Mouse (Mus musculus): ENCODE data around the gene Map4k1. TPM values are rescaled to one million over a fixed set of nuclear protein-coding genes. Genes with fewer than 3 reads are reported as not detected.
"Not testable (repeated sequence)": the region's sequence is repeated elsewhere in the genome, so short reads cannot be mapped to it uniquely, and the experiment has no call there.

Map4k1 gene
- total RNA-seq, 2 experiments from 2014 or later: 1.3 to 1.6 TPM

DNA sequence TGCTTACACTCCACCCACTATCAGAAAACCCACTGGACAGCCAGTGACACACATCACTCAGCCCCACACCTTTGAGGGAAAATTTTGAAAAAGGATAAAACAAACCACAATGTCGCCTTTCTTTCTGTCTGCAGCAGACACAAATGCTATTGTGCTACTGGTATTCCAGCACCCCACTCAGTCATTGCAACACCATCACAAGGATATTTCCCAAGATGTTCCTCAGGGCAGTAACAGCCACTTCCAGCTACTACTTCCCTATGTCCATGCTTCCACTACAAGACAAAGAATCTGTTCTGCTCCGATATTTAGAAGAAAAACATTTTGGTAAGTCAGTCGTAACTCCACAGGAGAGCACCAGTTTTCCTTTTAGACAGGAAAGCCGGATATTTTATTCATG lies 27.1 kb upstream of the Map4k1 start:
- DNase-seq (ENCODE audit: low spot score in 2 of 2): no peak

DNA sequence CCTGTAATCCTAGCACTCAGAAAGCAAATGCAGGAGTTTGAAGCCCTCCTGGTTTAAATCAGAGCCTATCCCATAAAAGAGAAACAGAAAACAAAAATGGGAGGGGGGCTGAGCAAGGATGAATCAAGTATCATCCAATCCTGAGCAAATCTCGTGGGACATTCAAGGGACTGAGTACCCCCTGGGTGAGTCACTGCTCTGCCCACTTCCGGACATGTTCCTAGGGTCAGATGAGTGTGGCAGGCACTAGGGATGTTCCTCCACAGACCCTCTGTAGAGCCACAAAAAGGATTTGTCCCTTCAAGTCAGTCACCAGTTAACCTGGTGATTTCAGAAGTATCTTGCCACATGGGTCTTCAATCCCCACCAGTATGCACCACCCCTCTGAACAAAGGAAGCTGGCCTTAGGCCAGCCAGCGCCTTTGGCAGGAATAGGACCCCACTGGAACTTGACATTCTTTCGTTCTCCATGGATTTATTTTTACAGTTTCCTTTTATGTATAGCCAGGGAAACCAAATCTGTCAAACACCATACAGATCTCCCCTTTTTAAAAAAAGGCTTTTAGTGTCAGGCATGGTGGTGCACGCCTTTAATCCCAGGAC lies 26.5 kb upstream of the Map4k1 start:
- no peak for DNase-seq (ENCODE audit: low spot score in 2 of 2)

DNA sequence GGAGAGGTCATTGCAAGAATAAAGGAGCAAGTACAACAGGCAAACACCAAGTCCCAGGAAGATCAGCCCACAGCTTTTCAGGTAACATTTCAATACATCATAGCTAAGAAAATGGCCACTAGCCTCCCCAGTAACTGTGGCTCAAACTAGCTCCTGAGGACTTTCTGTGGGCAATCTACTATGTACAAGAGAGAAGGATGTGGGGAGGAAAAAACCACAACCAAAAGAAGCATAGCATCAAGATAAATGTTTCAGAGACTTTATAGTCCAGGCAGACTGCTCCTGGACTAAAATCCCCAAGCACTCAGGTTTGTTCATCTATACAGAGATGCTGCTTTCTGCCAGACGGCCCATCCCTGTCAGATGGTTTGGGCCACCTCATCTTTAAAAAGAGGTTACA lies 25.6 kb upstream of the Map4k1 start:
- DNase-seq (ENCODE audit: low spot score in 2 of 2): no peak

DNA sequence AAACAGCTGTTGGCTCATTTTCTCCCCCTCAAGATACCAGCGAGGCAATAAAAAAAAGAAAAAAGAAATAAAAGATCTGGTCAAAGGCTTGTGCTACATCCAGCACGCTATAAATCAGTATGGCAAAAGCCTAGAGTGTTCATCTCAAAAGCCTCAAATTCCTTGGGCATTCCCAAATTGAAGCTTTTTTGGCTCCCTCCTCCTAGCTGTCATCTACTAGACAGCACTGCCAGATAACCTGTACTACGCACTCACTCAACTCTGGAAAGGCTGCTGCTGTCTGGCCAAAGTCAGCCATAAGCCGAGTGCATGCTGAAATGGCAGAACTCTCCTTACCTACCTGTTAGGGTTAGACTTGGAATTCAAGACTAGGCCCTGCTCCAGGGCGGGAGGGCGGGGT lies 24.6 kb upstream of the Map4k1 start:
- DNase-seq (ENCODE audit: low spot score in 2 of 2): no peak

DNA sequence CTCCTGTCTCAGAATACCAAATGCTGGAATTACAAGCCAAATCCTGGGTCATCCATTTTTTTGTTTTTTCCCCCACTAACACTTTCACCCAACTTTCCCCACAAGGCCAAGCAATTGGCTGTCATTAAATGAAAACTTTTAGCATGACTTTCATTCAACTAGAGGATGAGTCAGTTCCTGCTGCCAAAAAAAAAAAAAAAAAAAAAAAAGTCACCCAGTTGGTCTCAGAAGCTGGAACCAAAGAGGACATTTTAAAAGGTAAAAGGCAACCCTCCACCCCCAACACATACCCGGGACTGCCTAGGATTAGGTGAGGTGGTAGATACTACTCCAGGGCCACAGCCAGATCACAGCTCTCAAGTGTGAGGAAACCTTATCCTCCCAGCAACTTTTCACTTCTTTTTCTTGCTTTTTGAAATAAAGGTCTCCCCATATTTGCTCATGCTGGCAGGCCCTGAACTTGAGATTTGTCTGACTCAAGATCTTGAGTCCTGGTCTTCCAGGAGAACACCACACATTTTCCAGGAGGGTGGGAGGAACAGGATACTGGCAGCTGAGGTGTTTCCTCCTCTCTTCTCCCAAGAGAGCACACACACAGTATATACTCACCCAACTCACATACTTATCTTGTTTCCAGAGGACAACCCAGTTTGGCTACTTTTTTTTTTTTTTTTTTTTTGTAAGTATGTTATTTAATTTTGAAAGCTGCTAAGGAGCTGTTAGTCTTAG lies 23.7 kb upstream of the Map4k1 start:
- DNase-seq (ENCODE audit: low spot score in 2 of 2): no peak

DNA sequence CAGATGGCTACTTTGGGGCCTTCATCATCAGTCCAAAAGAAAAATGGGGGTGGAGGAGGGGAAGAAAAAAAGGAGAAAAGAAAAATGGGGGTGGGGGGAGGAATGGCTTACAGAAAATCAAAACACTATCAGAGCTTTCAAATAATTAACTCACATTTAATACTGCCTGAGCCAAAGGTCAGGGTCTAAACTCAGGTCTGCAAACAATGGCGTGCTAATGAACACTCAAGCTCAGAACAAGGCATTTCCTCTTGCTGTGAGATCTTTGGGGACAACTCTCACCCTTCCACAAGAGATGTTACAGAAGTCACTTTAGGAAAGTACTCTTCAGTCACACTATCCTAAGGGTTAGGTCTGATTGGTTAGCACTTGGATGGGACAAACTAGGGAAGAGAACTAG lies 23.1 kb upstream of the Map4k1 start:
- DNase-seq (ENCODE audit: low spot score in 2 of 2): no peak

DNA sequence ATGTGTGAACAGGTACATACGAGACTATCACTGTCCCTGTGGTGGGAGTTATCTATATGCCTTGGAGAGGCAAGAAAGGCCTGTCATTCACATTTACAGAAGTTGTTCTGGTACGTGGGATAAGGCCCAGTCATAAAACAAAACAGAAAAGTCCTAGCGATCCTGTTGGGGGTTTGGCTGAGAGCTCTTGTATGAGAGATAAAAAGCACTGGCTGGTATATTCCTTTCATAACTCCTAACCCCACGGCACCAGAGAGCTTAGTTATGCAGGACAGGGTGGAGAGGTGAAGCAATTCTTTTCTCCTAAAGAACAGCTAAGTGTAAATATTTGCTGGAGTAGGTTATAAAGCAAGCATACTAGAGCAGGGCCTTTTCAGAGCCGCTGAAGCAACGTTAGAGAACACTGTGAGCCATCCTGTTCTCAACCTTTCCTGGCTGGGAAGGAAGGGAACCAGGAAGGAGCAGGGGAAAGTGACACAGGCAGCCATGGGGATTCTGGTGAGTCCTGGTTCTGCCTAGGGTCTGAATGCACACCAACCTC lies 22.3 kb upstream of the Map4k1 start:
- DNase-seq (ENCODE audit: low spot score in 2 of 2): no peak

DNA sequence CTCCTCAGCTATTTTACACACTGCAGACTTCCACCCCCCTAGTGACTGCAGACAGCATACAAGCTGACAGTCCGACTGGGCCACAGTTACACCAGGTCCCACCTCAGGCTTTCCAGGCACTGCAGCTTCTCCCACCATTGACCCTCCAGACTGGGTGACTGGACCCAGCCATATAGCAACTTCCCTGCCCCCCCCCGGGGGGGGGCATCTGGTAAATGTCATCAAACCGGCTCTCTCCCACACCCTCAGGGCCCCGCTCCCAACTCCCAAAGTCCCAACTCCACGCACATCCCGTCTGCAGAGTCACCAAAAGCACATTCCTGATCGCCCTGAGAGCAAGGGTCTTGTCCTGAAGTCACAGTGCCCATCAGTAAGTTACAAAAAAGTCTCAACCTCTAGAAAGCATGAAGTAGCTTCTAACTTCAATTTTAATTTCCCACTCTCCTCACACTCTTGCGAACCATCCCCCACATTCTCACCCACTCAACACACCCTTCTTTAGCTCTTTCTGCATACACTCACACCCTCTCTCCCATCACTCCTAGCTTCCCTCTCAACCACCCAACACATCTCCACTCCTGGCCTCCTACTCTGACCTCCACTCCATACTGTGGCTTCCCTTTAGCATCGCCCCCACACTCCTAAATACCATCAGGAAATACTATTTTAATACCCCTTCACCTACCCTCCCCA lies 21.4 kb upstream of the Map4k1 start:
- no peak for DNase-seq (ENCODE audit: low spot score in 2 of 2)

DNA sequence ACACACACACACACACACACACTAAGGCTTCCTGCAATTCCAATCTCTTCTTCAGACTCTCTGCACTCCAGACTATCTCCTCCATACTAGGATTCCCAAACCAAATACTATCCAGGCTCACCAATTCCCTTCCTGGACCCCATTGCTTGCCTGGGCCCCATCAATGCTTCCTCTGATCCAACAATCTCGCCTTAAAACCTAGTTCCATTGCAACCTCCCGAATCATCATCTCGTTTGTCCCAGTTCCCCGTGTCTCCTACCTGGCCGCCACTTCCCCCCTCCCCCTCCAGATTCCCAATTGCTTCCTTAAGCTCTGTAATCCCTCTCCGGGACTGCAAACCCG lies 20.3 kb upstream of the Map4k1 start:
- no peak for DNase-seq (ENCODE audit: low spot score in 2 of 2)

DNA sequence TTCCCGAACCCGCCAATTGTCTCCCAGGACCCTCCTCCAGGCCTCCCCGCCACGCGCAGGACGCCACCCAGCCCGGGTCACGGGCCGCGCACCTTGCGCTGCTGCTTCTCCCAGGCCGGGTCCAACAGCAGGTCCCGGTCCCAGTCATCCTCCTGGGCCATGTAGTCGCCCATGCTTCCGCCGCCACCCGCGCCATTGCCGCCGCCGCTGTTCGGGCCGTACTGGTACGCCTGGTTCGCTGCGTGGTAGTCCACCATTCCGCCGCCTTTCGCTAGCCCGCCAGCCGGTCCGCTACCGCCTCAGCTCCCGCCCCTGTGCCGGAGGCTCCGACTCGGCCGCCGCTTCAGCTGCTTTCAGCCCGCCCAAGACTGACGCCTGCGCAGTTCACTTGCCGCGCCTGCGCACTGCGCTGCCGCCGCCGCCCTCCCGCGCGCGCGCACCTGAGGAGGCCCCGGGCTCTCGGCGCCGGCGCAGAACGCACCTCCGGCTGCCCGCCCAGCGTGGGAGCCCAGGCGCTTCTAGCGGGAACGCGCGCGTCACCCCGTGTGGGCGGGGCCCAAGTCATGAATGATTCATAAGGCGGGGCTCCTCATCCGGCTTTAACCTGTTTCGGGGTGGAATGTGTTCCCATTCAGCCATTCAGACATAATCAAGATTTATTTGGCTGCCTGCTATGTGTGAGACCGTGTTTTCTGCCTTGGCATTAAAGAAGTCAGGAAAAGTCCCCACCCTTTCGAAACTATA lies 19.8 kb upstream of the Map4k1 start, which contains the start of gene Actn4:
Actn4 (minus strand) TSS at position 414 of the 744 bp plus-strand sequence.
- DNase-seq (ENCODE audit: low spot score in 2 of 2): peak; percentile 98

DNA sequence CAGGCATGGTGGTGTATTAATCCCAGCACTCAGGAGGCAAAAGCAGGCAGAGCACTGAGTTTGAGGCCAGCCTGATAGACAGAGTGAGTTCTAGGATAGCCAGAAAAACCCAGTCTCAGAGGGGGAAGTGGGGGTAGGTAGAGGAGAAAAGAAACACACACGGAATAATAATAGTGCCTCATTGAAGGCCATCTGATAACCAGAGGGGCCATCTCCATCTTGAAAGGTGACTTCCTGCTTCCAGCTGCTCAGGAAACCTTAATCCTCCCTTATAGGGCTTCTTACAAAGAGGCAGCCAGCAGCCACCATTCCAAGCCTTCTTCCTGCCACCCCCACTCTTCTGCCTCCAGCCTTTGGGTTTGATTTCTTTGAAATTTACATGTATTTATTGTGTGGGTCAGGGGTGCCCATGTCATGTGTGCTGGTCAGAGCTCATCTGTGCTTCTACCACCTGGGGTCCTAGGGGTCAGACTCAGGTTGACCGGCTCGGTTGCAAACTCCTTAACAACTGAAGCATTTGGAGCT lies 18.4 kb upstream of the Map4k1 start:
- DNase-seq (ENCODE audit: low spot score in 2 of 2): no peak

DNA sequence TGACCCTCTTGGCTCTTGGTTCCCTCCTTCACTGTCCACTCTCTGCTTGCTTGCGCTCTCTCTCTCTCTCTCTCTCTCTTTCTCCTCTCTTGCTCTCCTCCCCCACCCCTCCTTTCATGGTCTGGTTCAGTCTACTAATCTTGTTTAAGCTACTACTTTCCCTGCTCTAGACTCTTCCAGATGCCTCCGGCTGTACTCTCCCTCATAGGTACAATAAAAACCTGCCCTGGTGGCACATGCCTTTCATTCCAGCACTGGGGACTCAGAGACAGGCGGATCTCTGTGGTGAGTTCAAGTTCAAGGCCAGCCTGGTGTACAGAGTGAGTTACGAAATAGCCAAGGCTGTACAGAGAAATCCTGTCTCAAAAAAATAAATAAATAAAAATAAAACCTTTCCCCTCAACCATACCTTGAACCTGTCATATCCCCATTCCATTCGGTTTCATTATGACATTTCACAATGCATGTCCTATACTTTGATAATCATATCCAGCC lies 16.5 kb upstream of the Map4k1 start:
- DNase-seq (ENCODE audit: low spot score in 2 of 2): no peak

DNA sequence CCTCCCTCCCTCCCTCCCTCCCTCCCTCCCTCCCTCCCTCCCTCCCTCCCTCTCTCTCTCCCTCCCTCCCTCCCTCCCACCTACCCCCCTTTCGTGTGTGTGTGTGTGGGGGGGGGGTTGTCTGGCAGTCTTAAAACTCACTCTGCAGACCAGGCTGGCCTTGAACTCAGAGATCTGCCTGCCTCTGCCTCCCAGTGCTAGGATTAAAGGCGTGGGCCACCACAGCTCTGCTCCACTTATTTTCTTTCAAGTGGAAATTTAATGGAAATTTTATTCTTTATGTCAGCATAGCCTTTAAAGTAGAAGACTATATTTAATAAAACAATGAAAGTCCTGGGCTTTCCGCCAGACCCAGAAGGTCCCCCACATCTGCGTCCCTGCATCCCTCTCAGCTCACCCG lies 15.7 kb upstream of the Map4k1 start:
- no peak for DNase-seq (ENCODE audit: low spot score in 2 of 2)

DNA sequence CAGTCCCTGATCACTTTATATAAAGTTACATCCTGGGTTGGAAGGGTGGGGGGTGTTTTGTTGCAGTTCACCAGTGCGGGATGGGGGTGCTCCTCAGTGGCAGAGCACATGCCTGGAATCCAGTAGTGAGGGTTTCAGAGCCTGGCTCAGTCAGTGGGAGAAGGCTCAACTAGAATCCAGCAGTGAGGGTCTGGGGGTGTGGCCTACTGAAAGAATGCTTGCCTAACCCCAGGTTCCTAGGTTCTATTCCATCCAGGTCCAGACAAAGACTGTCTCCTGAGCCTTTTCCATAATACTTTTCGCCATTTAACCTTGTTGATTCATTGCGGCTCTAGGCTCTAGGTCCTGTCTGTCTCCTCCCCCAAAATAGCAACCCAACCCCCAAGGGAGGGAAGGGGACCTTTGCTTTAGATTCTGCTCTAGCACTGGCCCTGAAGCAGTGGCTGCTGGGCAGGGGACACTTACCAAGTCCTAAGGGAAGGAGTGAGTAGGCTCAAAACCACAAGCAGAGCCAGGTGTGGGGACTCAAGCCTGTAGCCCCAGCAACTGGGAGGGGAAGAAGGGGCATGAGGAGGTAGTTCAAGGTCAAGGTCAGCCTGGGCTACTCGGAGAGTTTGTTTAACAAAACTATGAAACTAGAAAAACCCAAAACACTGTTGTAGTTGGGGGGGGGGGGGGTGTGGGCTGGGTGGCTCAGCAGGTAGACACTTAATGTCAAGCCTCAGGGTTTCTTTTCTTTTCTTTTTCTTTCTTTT lies 14.9 kb upstream of the Map4k1 start:
- DNase-seq (ENCODE audit: low spot score in 2 of 2): no peak

DNA sequence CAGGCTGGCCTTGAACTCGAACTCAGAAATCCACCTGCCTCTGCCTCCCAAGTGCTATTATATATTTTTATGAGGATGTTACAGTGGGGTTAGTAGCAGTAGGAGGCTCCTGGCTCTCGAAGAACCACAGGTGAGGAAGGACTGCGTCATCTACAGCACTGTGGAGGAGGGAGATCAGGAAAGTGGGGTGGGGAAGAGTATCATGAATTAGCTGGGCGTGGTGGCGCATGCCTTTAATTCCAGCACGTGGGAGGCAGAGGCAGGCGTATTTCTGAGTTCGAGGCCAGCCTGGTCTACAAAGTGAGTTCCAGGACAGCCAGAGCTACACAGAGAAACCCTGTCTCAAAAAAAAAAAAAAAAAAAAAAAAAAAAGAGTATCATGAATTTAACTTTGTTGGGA lies 13.7 kb upstream of the Map4k1 start:
- DNase-seq (ENCODE audit: low spot score in 2 of 2): not testable (repeated sequence)

DNA sequence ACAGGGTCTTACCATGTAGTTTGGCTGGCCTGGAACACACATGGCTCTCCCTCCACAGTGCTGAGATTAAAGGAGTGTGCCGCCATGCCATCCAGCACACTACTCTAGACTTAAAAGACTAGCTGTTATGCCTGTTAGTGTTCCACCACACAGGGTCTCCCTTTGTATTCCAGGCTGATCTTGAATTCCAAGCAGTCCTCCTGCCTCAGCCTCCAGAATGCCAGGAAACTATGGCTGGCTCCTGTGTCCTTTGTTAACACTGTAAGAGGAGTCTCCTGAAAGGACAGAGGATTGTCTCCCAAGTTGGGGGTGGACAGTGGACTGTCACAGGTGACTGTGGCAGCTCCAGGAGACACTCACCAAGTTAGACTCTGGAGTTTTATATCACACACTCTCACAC lies 12.6 kb upstream of the Map4k1 start:
- DNase-seq (ENCODE audit: low spot score in 2 of 2): no peak

DNA sequence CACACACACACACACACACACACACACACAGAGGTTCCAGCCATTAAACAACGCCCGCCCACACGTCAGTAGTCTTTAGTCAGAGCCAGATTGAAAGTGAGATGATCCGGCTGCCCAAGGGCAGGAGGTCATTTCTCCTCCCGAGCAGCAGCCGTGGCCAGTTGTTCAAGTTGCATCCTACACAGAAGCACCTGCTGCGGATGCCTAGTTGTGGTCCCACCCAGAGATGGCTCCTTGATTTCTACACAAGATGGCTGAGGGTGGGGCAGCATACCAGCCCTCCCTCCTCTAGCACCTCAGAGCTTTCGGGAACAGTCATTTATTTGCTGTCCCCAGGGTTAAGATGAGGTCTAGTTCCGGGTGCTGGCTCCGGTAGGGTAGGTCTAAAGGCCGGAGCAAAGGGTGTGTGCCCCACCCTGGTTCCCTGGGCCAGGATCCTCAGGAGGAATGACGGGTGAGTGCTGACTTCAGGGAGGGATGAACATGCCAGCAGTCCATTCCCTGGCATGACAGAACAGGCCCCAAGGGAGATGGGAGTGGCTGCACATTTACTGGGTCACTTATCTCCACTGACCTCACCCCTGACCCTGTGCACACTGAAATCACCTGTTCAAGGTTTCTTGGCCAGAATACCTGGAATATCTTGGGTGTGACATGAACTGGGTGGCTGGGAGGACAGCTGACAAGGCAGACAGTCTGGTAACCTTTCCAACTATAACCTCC lies 12.0 kb upstream of the Map4k1 start:
- no peak for DNase-seq (ENCODE audit: low spot score in 2 of 2)

DNA sequence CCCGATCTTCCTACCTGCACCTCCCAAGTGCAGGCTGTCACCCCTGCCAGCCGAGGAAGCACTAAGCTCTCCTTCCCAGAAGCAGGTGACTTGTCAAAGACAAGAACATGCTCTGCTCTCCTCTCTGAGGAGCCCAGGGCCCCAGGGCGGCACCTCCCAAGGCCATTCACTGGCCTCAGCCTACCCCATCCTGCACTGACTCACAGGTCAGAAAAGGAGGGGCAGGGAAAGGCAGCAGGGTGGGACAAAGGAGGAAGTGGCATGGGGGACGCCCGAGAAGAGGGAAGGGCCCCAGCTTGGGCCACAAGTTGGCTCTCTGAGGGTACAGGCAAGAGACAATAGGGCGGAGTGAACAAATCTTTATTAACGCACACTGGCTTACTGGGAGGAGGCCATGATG lies 10.8 kb upstream of the Map4k1 start:
- no peak for DNase-seq (ENCODE audit: low spot score in 2 of 2)

DNA sequence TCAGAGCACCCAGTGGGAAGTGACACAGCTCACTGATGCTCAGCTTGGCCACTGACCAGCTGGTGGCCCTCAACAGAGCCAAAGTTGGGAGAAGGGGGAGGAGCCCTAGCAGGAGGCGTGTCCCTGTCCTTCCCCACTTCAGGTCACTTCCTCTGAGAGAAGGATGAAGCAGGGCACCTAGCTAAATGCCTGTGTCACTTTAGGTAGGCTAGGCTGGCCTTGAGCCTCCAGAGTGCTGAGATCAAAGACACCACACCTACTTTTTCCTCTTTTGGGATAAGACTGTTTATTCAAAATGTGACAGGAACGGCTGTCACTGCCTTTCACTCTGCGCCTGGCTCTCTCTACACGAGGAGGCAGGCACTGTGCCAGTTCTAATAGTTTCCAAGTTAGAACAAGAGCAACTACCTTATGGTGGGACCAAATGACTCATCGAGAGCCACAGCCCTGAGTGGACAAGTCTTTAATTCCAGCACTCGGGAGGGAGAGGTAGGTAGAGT lies 10.0 kb upstream of the Map4k1 start:
- DNase-seq (ENCODE audit: low spot score in 2 of 2): peak in 1 of 2 experiments; percentile 50

Measured in gastrocnemius, postnatal 4 days (tissue).